Mouse (Mus musculus) brain, embryonic 18.5 days (tissue): ENCODE results near the gene Gm773.
"Not testable (repeated sequence)": the region's sequence is repeated elsewhere in the genome, so short reads cannot be mapped to it uniquely, and the experiment has no call there.

Source experiments
- DNase-seq: peaks from one replicate; pipeline ENCODE4 v3.0.0-alpha.2; 2012; ENCODE audit warnings: low read depth, low spot score

Gene Gm773

DNA sequence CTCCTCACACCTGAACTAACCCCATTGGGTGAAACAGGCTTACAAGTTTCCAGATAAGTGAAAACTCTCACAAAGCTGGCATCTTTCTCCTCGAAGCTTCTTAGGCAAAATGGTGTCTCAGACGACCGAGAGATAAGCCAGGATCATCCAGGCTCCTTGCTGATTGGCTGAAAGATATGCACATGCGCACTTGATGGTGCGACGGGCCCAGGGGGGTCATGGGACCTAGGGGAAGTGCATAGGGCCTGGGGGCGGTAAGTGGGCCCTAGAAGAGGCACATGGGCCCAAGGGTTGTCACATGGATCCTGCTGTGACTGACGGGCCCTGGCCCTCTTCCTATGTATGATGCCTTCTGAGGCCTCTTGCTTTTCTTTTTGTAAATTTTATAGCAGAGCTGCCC, at the start of gene Gm773:
TSS of gene Gm773 (minus strand) at position 111 of the 400 bp plus-strand sequence.
- DNase-seq: no peak

DNA sequence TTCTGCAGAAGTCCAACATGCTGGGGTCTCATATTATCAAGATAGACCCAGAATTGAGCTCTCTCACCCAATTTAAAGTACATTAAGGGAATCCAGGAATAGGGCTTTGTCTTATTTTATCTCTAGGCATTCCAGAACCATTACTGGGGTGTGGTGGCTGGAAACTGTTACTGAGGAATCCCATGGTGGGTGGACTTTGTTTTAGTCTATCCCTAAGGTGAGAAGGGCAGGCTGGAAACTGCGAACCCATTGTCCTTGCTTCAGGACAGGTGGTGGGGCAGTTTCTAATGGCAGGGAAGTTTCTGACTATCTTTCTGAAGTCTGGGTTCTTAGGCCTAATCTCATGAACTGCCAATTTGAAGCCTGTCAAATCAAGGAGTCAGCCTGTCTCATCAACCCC, 26.2 kb downstream of the Gm773 start:
- DNase-seq: not testable (repeated sequence)

DNA sequence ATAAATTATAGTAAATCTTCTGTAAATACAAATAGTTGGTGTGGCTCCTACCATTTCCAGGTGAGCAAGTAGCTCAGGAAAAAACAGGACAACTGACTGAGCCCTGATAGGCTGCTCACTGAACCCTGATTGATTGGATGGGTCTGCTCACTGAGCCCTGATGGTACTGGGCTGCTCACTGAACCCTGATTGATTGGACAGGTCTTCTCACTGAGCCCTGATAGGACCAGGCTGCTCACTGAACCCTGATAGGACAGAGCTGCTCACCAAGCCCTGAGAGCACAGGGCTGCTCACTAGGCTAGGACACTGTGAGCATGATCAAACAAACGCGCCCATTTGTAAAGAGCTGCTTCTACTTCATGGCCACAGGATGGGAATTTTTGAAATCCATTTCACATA, 61.3 kb downstream of the Gm773 start:
- no peak for DNase-seq
